Mouse (Mus musculus): Measurements from ENCODE around the gene Phactr2.
"Not testable (repeated sequence)": the region's sequence is repeated elsewhere in the genome, so short reads cannot be mapped to it uniquely, and the experiment has no call there.

The Phactr2 gene

DNA sequence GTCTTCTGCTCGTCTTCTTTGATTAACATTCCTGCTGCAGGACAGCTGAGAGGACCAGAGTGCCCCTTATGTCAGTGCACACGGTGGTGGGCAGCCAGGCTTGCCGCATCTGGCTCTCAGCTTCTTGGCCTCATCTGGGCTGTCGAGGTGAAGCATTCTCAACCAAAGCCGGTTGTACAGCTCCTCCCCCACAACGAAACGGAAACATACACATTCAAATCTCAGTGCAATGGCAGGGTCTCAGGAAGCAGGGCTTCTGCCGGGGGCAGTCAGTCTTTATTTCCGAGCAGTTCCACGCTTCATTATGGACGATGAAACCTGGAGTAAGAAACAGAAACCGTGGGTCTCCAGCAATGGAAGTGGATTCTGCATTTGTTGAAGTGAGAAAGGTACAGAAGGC is 260.3 kb downstream of the Phactr2 start:
- no peak for DNase-seq (ENCODE audit: low read depth, low spot score)

DNA sequence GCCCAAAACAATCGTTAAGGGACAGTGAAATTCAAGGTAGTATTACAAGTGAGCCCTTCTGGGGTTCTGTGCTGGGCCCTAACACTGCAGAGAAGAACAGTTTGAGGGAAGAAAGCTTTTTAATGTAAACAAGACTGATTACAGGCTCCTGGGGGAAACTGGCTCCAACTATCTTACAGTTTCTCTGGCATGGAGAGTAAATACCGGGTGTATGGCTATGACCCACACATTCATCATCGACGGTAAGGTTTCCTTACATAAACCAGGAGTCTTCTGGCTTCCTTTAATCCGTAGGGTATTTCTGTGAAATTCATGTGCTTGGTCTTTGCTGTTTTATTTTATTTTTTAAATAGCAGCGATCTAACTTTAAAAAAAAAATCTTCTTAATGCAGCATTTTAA is 261.4 kb downstream of the Phactr2 start:
- no peak for DNase-seq (ENCODE audit: low read depth, low spot score)

GRCm38 (mm10) chr10:13212326-13212725 is 261.9 kb downstream of the Phactr2 start:
- DNase-seq (ENCODE audit: low read depth, low spot score), result no peak

- DNase-seq (ENCODE audit: low read depth, low spot score), result no peak
Observed at GRCm38 (mm10) chr10:13209930-13210637, 264.1 kb downstream of the Phactr2 start.

GRCm38 (mm10) chr10:13209506-13209905 is 264.7 kb downstream of the Phactr2 start:
- no peak for DNase-seq (ENCODE audit: low read depth, low spot score)

DNA sequence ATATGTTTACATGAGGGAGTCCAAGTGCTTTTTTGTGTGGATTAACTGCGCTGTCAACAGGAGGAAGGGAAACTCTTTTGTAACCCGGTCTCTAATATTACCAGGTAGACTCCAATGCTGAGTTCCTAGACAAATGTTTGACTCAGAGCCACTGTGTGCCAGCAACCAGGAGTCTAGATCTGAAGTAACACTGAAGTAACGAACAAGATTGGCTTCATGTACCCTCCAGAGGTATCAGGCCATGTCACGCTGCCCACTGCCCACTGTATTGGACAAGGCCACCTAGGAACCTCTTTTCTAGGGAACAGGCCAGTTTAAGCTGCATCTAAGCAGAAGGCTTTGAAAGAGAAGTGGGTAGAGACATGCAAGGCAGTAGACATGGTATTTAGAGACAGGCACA is 265.2 kb downstream of the Phactr2 start:
- no peak for DNase-seq (ENCODE audit: low read depth, low spot score)

- DNase-seq (ENCODE audit: low read depth, low spot score), result no peak
Observed at GRCm38 (mm10) chr10:13201741-13202293, 272.4 kb downstream of the Phactr2 start.

GRCm38 (mm10) chr10:13200862-13201261 is 273.4 kb downstream of the Phactr2 start:
- DNase-seq (ENCODE audit: low read depth, low spot score), result no peak

DNA sequence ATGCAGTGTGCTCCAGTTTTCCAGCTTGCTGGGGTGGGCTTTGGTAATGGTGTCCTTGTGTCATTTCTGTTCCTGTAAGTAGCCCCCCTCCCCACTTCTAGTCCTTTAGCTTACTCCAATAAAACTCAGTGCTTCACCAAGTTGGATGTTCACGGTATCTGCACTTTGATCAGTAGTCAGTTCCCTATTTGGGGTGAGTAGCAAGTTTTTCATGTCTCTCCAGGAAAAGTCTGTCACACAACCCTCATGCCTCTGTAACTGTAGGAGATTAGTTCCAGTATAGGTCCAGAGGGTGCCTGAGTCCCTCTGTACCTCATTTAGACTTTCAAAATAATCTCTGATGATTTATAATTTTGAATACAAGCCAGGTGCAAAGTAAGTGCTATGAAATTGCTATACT is 275.0 kb downstream of the Phactr2 start:
- no peak for DNase-seq (ENCODE audit: low read depth, low spot score)

GRCm38 (mm10) chr10:13196872-13197507 is 277.2 kb downstream of the Phactr2 start:
- no peak for DNase-seq (ENCODE audit: low read depth, low spot score)

DNA sequence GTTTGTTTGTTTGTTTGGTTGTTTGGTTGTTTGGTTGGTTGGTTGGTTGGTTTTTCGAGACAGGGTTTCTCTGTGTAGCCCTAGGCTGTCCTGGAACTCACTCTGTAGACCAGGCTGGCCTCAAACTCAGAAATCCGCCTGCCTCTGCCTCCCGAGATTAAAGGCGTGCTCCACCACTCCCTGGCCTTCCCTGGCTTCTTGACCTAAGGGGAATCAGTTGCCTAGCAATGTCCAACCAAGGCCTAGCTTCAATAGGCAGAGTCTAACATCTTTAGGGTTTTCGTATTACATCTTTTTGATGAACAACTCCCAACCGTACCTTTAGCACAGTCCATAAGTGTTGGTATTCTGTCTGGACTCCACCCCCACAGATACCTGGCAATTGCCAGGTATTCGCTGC is 280.7 kb downstream of the Phactr2 start:
- not testable (repeated sequence) for DNase-seq (ENCODE audit: low read depth, low spot score)

DNA sequence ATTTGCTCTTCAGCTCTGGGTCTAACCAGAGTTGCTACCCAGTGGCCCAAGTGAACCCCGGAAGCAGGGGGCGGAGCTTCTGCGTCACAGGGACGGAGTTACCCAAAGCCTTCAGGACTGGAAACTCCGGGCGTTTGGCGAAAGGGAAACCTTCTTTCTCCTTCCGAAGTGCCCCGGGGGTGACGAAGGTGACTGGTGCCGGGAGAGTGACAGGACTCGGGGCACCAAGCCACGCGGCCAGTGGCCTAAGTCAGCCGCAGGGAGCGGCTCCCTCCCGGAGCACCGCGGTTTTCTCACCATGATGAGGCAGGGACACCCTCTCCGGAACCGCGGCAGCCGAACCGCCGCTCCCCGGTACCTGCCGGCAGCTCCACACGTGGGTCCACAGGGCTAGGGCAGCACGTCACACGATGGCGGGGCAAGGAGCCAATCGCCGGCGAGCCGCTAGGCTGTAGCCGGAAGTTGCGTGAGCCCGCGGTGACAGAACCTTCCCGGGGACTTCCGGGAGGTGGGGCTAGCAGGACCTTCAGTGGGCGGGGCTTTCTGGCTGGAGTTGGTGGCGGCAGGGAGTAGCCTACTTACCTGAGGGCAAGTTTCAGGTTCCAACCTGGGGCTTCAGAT is 281.4 kb downstream of the Phactr2 start, which contains the start of gene Ltv1:
TSS of gene Ltv1 (minus strand) at position 438 of the 621 bp plus-strand sequence.
- peak; percentile 90 for DNase-seq (ENCODE audit: low read depth, low spot score)

DNA sequence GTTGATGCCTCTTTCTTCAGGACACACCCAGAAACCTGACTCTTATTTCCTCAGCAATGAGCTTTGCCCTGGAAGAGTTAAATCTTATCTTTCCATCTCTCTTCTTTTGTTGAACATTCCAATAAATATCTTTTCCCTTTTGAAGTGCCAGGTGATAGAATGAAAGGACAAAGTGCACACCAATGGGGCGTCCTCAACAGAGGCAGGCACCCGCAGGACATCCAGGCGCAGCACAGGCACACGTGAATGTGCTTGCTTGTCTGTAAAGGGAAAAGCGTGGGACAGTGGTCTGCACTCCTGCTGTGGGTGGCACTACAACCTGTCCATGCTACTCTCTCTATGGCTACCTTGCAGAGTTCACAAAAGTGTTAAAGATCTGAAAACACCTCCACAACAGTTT is 284.3 kb downstream of the Phactr2 start:
- DNase-seq (ENCODE audit: low read depth, low spot score), result no peak

DNA sequence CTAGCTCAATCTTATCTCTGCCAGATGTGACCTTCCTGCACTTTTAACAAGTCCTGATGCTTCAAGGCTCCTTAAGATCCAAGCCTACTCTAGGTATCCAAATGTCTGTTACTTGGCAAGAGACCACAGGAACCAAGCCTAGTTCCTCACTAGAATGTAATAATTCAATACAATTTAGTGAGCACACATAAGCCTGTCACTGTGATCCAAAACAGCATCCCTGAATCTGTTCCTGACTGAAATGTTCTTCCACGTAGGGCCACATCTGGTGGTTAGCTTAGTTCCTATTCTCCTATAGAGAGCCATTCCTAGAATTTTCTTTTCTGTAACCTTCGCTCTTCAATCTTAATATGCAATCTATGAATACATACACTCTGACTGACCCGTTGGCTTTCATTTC is 287.5 kb downstream of the Phactr2 start:
- DNase-seq (ENCODE audit: low read depth, low spot score), result no peak

- no peak for DNase-seq (ENCODE audit: low read depth, low spot score)
Observed at GRCm38 (mm10) chr10:13184170-13184766, 289.9 kb downstream of the Phactr2 start.

GRCm38 (mm10) chr10:13180211-13180610 is 294.0 kb downstream of the Phactr2 start:
- DNase-seq (ENCODE audit: low read depth, low spot score), result no peak

- DNase-seq (ENCODE audit: low read depth, low spot score), result no peak
Observed at GRCm38 (mm10) chr10:13177973-13178624, 296.1 kb downstream of the Phactr2 start, which contains the start of gene Zc2hc1b. Gene Zc2hc1b (minus strand): TSS chr10:13178023.

GRCm38 (mm10) chr10:13175866-13176265 is 298.3 kb downstream of the Phactr2 start:
- no peak for DNase-seq (ENCODE audit: low read depth, low spot score)

DNA sequence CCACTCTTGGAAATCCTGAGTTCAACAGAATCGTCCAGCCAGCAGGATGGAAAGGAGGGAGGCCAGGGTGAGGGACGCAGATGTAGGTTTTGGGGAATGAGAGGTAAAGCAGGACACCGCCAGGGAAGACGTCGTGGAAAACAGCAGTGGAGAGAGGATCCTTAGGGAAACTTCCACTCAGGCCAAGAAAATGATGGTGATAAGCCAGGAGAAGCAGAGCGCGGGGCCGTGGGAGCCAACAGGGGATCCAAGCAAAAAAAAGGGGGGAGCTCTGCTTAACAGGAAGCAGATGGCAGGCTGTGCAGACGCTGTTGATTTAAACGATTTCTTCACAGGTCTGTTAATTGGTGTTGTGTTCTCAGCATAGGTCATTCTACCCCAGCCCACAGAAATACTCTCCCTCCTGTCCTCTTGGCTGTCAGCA is 301.4 kb downstream of the Phactr2 start:
- peak; percentile 43 for DNase-seq (ENCODE audit: low read depth, low spot score)

DNA sequence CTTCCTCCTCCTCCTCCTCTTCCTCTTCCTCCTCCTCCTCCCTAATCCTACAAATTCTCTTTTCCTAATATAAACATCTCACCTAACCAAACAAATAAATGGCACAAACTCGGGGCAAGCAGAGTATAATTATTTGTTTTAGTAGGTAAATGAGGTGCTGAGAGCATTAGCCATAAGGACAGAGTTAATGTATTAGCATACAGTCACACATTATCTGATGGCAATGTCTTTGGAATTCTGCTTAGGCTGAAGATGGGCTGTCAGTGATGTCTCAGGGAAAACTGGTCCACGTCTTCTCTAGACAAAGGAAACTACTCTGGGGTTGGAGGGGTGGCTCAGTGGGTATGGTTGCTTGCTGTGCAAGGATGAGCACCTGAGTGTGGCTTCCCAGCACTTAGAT is 302.8 kb downstream of the Phactr2 start:
- no peak for DNase-seq (ENCODE audit: low read depth, low spot score)

DNA sequence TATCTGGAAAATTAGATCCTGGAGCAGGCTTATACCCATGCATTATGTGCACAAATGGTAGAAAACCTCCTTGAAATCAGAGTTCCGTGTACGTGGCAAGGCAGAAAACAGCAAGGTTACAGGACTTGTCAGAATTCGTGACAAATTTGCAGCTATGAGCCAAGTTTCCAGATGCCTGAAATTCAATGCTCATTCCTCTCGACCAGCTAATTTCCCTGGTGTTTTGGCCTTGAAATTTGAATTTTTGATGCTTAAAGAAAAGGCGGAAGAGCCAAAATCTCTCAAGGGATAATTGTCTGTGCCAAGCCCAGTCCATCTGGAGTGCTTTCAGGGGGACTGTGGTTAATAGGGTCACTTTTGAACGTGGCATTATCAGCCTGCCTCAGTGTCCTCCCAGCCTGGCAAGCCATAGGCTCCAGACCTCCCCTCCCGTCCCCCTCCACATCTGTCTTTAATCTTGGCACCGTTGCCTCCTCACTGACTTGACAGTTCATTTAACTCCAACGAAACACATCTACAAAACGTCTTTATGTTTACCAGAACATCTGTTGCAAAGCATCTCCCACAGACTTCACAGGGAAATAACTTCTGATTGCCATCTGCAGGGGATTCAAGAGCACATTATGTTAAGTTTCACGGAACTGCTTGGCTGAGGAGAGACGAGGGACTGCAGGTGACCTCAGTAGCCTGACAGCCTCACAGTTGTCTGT is 303.3 kb downstream of the Phactr2 start:
- peak; percentile 75 for DNase-seq (ENCODE audit: low read depth, low spot score)

Data from forelimb bud, embryonic 11.5 days (tissue).